Mouse (Mus musculus) ovary, postnatal 36 days (tissue): Measurements from ENCODE around the gene Atp1b1.

ENCODE experiments used
- DNase-seq: peaks from one replicate; pipeline ENCODE4 v3.0.0; 2022; ENCODE audit warnings: low spot score, mixed read lengths

Gene Atp1b1

GRCm38 (mm10) chr1:164440230-164440629 is 17.9 kb downstream of the Atp1b1 start:
- no peak for DNase-seq

DNA sequence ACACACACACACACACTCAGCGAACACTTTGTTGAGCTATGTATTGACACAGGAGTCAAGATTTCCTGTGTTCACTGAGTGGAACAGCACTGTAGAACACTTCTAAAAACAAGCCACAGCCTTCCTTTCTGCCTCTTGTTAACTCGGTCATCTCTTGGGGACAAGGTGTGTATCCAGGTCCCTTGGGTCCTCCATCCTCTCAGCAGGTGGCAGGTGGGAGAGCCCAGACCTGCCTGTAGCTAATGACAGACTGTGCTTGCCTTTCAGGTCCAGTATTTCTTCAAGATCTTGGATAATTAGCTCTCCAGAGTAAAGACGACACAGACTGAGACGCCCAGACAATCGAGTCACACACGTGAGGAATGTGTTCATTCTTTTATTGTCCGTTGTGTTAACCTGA is 21.4 kb downstream of the Atp1b1 start:
- no peak for DNase-seq

- no peak for DNase-seq
These were observed 24.1 kb downstream of the Atp1b1 start for GRCm38 (mm10) chr1:164434049-164434448.

- DNase-seq: no peak
These were observed 25.5 kb downstream of the Atp1b1 start for GRCm38 (mm10) chr1:164432649-164433048.

GRCm38 (mm10) chr1:164428644-164429043 is 29.5 kb downstream of the Atp1b1 start:
- DNase-seq: no peak

DNA sequence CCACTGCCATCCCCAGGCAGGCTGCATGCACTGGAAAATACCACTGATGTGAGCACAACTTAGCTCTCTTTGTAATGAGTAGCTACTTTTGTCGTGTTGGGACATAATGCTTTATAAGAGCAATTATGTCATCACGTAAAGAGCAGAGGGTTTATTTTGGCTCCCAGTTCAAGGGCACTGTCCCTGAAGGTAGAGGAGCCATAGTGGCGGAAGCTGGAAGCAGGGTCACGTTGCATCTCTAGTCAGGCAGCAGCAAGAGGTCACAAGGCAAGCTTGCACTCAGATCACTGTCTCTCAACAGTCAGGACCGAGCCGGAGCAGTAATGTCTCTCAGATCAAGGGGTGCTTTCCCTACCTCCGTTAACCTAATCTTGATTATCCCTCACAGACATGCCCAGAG is 30.4 kb downstream of the Atp1b1 start:
- no peak for DNase-seq

- no peak for DNase-seq
These were observed 31.9 kb downstream of the Atp1b1 start for GRCm38 (mm10) chr1:164426227-164426626.

- DNase-seq: no peak
These were observed 37.4 kb downstream of the Atp1b1 start for GRCm38 (mm10) chr1:164420623-164421354.

GRCm38 (mm10) chr1:164419401-164419800 is 38.8 kb downstream of the Atp1b1 start:
- no peak for DNase-seq

- no peak for DNase-seq
These were observed 39.8 kb downstream of the Atp1b1 start for GRCm38 (mm10) chr1:164418320-164418719.

DNA sequence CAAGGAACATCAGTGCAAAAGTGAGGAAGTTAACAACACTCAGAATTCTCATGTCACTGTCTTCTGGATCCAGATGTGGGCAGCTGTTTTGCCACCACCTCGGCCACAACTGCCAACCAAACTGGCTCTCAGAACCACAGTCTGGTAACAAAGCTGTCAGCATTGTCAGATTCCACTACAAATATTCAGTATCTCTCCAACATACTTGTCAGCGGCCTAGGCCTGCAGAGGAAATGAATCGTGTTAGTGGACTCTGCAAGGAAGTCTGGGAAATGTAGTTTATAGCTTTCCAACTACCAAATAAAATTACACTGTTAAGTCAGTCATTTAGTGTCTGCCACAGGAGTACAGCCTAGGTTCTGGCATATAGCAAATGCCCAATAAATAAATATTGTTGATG is 40.6 kb downstream of the Atp1b1 start:
- DNase-seq: no peak

DNA sequence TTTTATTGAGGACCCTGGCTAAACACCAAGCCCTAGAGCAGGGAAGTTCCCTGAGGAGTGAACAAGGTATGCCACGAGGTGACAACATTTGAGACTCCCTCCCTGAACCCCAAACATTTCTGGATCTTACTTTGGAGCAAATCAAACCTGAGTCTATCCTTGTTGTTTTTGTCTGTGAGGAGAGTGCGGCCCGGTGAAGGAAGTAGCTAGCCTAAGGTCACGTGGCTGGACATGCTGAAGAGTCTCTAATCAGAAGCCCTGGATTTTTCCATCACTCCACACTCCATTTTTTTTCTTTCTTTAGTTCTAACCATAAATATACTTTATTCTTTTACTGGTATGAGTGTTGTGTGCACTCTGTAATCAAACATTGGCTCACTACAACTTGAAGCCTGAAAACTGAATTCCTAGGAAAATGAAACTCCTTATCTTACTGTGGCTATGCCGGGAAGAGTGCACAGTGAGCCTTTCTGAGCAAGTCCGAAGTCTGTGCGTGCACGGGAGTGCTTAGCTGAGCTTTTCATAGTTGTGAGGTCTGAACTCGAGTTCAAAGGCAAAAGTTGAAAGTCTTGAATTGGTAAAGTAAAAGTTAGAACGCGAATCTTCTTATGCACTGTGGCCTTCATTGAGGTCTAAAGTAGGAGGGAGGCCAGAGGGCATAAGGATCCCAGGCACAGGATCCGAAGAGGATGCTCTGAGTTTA is 41.3 kb downstream of the Atp1b1 start:
- no peak for DNase-seq

- no peak for DNase-seq
These were observed 42.8 kb downstream of the Atp1b1 start for GRCm38 (mm10) chr1:164415347-164415751.

DNA sequence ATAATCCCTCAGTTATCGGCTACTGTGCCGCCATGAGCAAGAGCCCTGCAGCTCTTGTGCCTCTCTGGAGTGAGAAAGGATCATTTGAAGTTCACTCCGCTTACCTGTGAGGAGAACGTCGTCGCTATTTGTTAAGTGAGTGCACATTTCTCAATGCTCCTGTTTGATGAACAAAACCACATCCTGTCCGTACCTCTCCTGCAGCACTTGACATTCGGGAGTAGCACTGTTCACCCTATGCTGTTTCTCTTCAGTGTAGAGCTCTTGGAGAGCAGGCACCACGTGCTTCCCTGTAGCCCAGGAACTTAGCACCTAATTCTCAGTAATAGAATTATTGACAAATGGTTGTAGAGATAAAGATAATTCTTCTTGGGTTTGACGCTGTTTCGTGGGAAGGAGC is 44.5 kb downstream of the Atp1b1 start:
- DNase-seq: no peak

DNA sequence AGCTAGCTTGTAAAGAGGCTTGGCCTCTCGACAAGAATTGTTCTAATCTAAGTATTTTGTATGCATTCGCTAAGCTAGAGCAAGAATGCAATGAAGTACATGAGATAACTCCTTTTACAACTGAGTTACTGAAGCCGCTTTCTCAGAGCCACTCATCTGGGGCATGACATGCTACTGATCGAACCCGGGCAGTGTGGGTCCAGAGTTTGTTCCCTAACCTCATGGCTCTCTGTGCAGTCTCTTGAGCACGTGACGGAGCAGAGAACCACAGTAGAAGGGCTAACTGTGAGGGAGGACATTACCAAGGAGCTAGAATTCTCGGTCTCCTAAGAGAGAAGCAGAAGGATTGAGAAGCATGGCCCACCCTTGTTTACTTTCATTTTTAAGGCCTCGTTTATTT is 45.2 kb downstream of the Atp1b1 start:
- DNase-seq: no peak

GRCm38 (mm10) chr1:164411306-164411705 is 46.8 kb downstream of the Atp1b1 start:
- no peak for DNase-seq

DNA sequence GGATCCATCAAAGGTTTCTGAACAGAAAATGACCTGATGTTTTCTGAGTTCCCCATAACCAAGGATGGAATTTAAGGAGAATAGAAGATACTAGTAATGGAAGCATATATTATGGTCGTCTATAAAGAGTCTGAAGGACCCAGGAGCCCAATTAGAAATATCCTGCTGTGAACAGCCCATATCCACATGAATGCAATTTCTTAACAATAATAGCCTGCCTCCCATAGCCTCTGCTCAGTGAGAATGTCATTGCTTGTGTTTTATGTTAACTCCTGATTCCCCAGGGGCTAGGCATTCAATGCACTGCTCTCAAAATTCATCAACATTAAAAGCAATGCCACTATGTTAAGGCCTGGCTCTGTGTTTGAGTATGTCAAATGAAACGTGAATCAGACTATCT is 49.5 kb downstream of the Atp1b1 start:
- no peak for DNase-seq

DNA sequence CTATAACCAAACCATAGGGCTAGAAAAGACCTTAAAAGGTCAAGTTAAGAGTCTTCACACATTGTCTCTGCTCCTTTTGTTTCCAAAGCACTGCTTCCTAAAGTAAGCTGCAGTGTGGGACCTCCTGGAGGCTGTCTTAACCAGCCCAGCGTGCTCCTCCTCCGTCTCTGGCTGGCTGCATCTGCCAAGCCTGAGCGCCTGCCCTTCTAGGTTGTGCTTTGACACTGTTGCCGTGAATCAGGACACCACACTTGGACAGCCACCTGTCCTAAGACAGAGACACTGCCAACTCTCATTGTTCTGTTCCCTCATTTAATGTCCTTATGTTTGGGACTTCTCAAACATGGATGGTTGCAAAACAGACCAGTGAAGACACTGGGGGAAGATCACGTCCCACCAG is 51.6 kb downstream of the Atp1b1 start:
- no peak for DNase-seq

DNA sequence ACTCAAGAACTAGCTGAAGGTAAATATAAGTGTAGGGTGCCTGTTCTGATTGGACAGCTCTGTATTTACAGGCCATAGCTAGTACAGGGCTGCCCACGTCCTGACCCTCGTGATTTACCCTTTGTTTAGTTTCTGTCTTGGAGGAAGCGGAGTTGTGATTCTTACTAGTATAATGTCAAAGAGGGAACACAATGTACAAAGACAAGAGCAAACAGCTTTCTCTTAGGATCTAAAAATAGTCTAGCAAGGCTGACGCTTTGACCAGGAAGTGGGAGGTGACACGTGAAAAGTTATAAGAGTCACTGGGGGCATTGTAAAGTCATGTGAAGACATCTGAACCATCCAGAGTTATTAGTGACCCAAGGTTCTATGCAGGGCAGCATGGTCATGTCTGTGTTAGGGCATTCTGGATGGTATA is 52.8 kb downstream of the Atp1b1 start:
- DNase-seq: no peak

DNA sequence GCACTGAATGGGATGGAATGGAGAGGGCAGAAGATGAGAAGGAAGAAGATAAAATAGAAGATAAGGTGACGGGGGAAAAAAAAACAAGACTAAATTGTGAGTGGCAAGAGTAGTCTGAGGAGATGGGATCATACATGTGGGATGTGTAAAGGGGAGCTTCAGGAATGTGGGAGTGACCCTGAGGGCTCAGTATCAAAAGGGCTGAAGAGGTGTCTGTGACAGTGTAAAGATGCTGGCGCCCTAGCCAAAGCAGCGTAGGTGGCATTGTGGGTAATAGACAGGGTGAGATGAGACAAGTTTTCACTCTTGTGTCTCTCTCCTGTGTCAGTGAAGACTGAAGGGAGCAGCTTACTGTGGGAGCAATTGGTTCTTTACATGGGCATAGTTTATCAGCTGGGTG is 58.6 kb downstream of the Atp1b1 start:
- no peak for DNase-seq

DNA sequence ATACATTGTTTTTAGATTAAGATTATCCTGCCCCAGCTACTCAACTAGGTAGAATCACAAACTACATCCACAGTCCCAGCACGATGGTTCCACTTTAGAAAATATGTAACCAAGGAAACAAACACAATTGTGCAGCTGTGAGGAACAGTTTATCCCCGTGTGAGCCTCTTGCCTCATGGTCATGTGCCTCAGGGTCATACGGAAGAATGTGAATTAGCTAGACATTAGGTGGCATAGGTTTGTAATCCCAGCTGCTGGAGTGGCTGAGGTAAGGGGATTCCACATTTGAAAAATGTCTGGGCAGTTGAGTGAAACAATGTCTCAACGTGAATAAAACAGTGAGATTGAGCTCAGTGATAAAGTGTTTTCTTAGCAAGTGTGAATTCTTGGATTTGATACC is 60.5 kb downstream of the Atp1b1 start:
- no peak for DNase-seq

DNA sequence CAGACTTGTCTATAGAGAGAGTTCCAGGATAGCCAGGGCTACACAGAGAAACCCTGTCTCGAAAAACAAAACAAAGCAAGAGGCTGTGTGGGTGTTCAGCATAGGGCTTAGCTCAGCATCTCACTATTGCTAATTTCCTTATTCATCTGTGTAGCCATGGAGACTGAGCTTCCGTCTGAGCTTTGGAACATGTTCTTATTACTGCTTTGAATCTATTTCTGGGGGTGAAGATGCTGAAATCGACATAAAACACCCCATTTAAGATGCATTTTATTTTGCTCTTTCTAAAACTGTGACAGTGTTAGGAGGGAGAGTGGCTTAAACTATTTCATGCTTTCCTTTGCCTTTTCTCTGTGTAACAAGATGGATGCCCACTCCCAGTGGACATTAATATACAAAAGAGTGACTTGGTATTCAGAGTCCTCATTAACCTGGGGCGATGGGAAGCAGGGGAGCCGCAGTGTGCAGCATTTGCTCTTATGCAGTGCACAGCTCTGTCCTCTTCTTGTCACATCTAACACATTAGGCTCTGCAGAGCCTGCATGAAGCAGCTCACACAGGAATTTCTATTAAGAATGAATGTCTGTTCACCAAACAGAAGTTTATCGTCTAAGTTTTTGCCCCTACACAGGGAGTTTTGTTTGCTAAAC is 62.9 kb downstream of the Atp1b1 start:
- no peak for DNase-seq

- DNase-seq: no peak
These were observed 66.0 kb downstream of the Atp1b1 start for GRCm38 (mm10) chr1:164392176-164392575.
